In the genomic region with DNA sequence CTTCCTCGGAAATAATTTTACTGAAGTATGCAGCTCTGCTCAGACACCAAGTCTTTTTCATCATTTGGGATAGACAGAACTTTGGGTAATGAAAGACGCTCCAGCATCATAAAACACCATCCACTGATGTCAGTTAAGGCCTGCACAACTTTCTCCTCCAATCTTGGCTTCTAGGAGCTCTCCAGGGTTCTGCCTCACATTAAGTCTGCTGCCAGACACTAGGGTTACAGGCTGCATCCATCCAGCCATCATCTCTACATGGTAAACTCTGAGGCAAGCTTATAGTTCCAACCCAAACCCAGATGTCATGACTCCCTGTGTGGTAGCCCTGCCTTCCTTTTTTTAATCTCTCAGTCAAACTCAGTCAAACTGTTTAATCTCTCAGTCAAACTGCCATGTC, we compare ENCODE assay signal across 21 mouse cellular contexts.
"Had no signal": no experiment of that assay in that cellular context is flagged by ENCODE, and none has a peak within 500 bp of the region (broad histone marks: within the 10 kb centered on the region; RNA-seq: fewer than 3 reads in every experiment).

No protein-coding gene starts in this region.

- H3K4me3 ChIP-seq: kidney, embryonic 15.5 days; left cerebral cortex, adult 2 months; lung, embryonic 15.5 days; neural tube, embryonic 12.5 days; neural tube, embryonic 15.5 days; stomach, embryonic 15.5 days had no signal

- H3K9ac ChIP-seq: kidney, embryonic 15.5 days; liver, embryonic 14.5 days; liver, postnatal 0 days; lung, embryonic 15.5 days; neural tube, embryonic 12.5 days; neural tube, embryonic 15.5 days; stomach, embryonic 15.5 days had no signal

- DNase-seq: kidney, adult 8-10 months; kidney, postnatal 14 days; kidney, postnatal 4 days; layer of hippocampus, adult 9-11 months; layer of hippocampus, postnatal 36 days; liver, postnatal 0 days; lung, postnatal 10 days; lung, postnatal 36 days; midbrain, embryonic 14.5 days; right cerebral cortex, adult 18-20 months; right cerebral cortex, postnatal 25 days; spleen, adult 18-20 months; thymus, adult 2 months; thymus, postnatal 14 days had no signal

- H3K27me3 ChIP-seq: kidney, embryonic 15.5 days; lung, embryonic 15.5 days; neural tube, embryonic 12.5 days; neural tube, embryonic 15.5 days; stomach, embryonic 15.5 days had no signal

- H3K27ac ChIP-seq: kidney, embryonic 15.5 days; left cerebral cortex, adult 2 months; liver, embryonic 14.5 days; lung, embryonic 15.5 days; neural tube, embryonic 12.5 days; neural tube, embryonic 15.5 days; stomach, embryonic 15.5 days had no signal

- H3K36me3 ChIP-seq: kidney, embryonic 15.5 days; lung, embryonic 15.5 days; neural tube, embryonic 12.5 days; neural tube, embryonic 15.5 days; stomach, embryonic 15.5 days had no signal

- H3K9me3 ChIP-seq: kidney, embryonic 15.5 days; lung, embryonic 15.5 days; neural tube, embryonic 12.5 days; neural tube, embryonic 15.5 days; stomach, embryonic 15.5 days had no signal
